In genomic region chr1:105964514-105964913, GRCm38 (mm10) we compare ENCODE assay signal across 17 mouse cellular contexts. TPM values are rescaled to one million over a fixed set of nuclear protein-coding genes. Genes with fewer than 3 reads are reported as not detected.
A peak's percentile ranks its signal among the peaks of the same experiment; 100 is the strongest.
DNase-seq lines count a peak whose midpoint lies in the region; ATAC-seq and TF ChIP-seq lines count a peak whose summit lies in the region.
"Had no signal": no experiment of that assay in that cellular context is flagged by ENCODE, and none has a peak within 500 bp of the region (broad histone marks: within the 10 kb centered on the region; RNA-seq: fewer than 3 reads in every experiment).

No protein-coding gene starts in this region.

- H3K9me3 ChIP-seq in lung, postnatal 0 days (ENCODE audit: low read length): no peaks in the 10 kb centered on the region
- H3K9me3 ChIP-seq in kidney, embryonic 14.5 days (ENCODE audit: control insufficient read depth, low read length): no peaks in the 10 kb centered on the region
- H3K9me3 ChIP-seq: embryonic facial prominence, embryonic 12.5 days; forebrain, embryonic 12.5 days; hindbrain, embryonic 15.5 days had no signal

- no peak overlapping the region for H3K27ac ChIP-seq in lung, postnatal 0 days (ENCODE audit: low read length)
- H3K27ac ChIP-seq in kidney, embryonic 14.5 days (ENCODE audit: low read depth, low read length): no peak overlapping the region
- H3K27ac ChIP-seq: embryonic facial prominence, embryonic 12.5 days; forebrain, embryonic 12.5 days; heart, embryonic 13.5 days; hindbrain, embryonic 15.5 days had no signal

- no peaks in the 10 kb centered on the region for H3K4me1 ChIP-seq in lung, postnatal 0 days (ENCODE audit: insufficient read depth, low read depth, low read length)
- no peaks in the 10 kb centered on the region; the same call in 1 of the 2 replicates for H3K4me1 ChIP-seq in kidney, embryonic 14.5 days (ENCODE audit: control insufficient read depth, insufficient read depth, low read length)
- H3K4me1 ChIP-seq: embryonic facial prominence, embryonic 12.5 days; forebrain, embryonic 12.5 days; hindbrain, embryonic 15.5 days had no signal

- H3K9ac ChIP-seq in lung, postnatal 0 days (replicated peaks; ENCODE audit: low read depth): no peak overlapping the region
- H3K9ac ChIP-seq in kidney, embryonic 14.5 days (ENCODE audit: low read depth, low read length): no peak overlapping the region
- H3K9ac ChIP-seq: embryonic facial prominence, embryonic 12.5 days; forebrain, embryonic 12.5 days; heart, embryonic 13.5 days; hindbrain, embryonic 15.5 days had no signal

- no peak for TF ChIP-seq CTCF in lung, postnatal 0 days (IDR thresholded peaks at IDR 0.05)

- WGBS in lung, postnatal 0 days: 40% methylated on average over 4 of the region's 4 CpGs
- 36% methylated on average over 4 of the region's 4 CpGs for WGBS in kidney, embryonic 14.5 days

- H3K36me3 ChIP-seq in lung, postnatal 0 days (ENCODE audit: insufficient read depth, low read length): no peaks in the 10 kb centered on the region
- H3K36me3 ChIP-seq in kidney, embryonic 14.5 days (ENCODE audit: control insufficient read depth, insufficient read depth, low read length): no peaks in the 10 kb centered on the region
- H3K36me3 ChIP-seq: embryonic facial prominence, embryonic 12.5 days; forebrain, embryonic 12.5 days; heart, embryonic 13.5 days; hindbrain, embryonic 15.5 days had no signal

- ATAC-seq in lung, postnatal 0 days: no peak
- ATAC-seq in common myeloid progenitor, adult 5-6 weeks (replicated peaks; ENCODE audit: low read depth, poor library complexity, severe bottlenecking): 0 out of 2 replicates have a peak, but pooled peaks have one; percentile 16
- peak; percentile 63 for ATAC-seq in megakaryocyte, adult 5-6 weeks (ENCODE audit: poor library complexity, severe bottlenecking)
- ATAC-seq in kidney, embryonic 14.5 days (ENCODE audit: low FRiP score, low TSS enrichment): no peak
- ATAC-seq: forebrain, embryonic 16.5 days had no signal

- peak; percentile 18 for DNase-seq in lung, postnatal 0 days (ENCODE audit: low spot score)
- DNase-seq in lung, postnatal 14 days: no peak
- DNase-seq in adrenal gland, postnatal 4 days (ENCODE audit: low spot score in 2 of 2): no peak
- DNase-seq: adrenal gland, postnatal 10 days; cerebellum, adult 18-20 months; cerebellum, adult 9-11 months; cerebellum, postnatal 36 days; gastrocnemius, postnatal 10 days; heart, postnatal 36 days had no signal

- no peak for TF ChIP-seq EP300 in lung, postnatal 0 days (IDR thresholded peaks at IDR 0.05)

- H3K4me2 ChIP-seq in lung, postnatal 0 days (replicated peaks; ENCODE audit: low read depth, low read length): no peak overlapping the region
- no peak overlapping the region for H3K4me2 ChIP-seq in kidney, embryonic 14.5 days (replicated peaks; ENCODE audit: low read depth, low read length)
- H3K4me2 ChIP-seq: embryonic facial prominence, embryonic 12.5 days; forebrain, embryonic 12.5 days; heart, embryonic 13.5 days; hindbrain, embryonic 15.5 days had no signal

- no peaks in the 10 kb centered on the region for H3K27me3 ChIP-seq in lung, postnatal 0 days (replicated peaks; ENCODE audit: insufficient read depth, low read length)
- H3K27me3 ChIP-seq in kidney, embryonic 14.5 days (ENCODE audit: control insufficient read depth, insufficient read depth, low read length): no peaks in the 10 kb centered on the region
- H3K27me3 ChIP-seq: embryonic facial prominence, embryonic 12.5 days; forebrain, embryonic 12.5 days; heart, embryonic 13.5 days; hindbrain, embryonic 15.5 days had no signal

- H3K4me3 ChIP-seq in lung, postnatal 0 days (ENCODE audit: low read depth, low read length): no peak overlapping the region
- no peak overlapping the region for H3K4me3 ChIP-seq in kidney, embryonic 14.5 days (ENCODE audit: low read length)
- H3K4me3 ChIP-seq: embryonic facial prominence, embryonic 12.5 days; forebrain, embryonic 12.5 days; heart, embryonic 13.5 days; hindbrain, embryonic 15.5 days had no signal

RNA-seq across cellular contexts. Expression of gene Zcchc2, which starts 25.7 kb away (rescaled TPM):
- polyA plus RNA-seq in lung, postnatal 0 days (2015; fragmentation: Nextera tagmentation; extraction: Ambion mirVana): 1.7 and 2.0 TPM in 2 replicates
- 19.6 and 22.2 TPM in 2 replicates for total RNA-seq in common myeloid progenitor, adult 5-6 weeks (2017)
- total RNA-seq in megakaryocyte, adult 5-6 weeks (2015): 24.7 and 25.8 TPM in 2 replicates
- 19.1 TPM in 2 replicates for total RNA-seq in megakaryocyte, adult 5-6 weeks (2017)
- total RNA-seq in adrenal gland, postnatal 4 days (2021): 10 to 100 TPM; 18.8 to 19.5 TPM
- polyA plus RNA-seq in kidney, embryonic 14.5 days (2014; fragmentation: Nextera tagmentation; extraction: Ambion mirVana): 3.3 and 5.0 TPM in 2 replicates

Comparison
In these comparisons a context has a peak if more than half of its experiments do, and no peak if none do; other contexts are left out.
1. ATAC-seq: peak in common myeloid progenitor, adult 5-6 weeks (single experiment) and megakaryocyte, adult 5-6 weeks (single experiment); none in lung, postnatal 0 days (single experiment) and kidney, embryonic 14.5 days (single experiment).